Comparison of ENCODE assay signal across 8 mouse cellular contexts in genomic region chr10:82698712-82699261, GRCm38 (mm10). TPM values are rescaled to one million over a fixed set of nuclear protein-coding genes. Genes with fewer than 3 reads are reported as not detected.
DNase-seq lines count a peak whose midpoint lies in the region; ATAC-seq and TF ChIP-seq lines count a peak whose summit lies in the region.

No protein-coding gene starts in this region.

- ATAC-seq in granulocyte monocyte progenitor cell, adult 5-6 weeks (replicated peaks; ENCODE audit: poor library complexity, severe bottlenecking) = peak; percentile 58
- peak; percentile 94 for ATAC-seq in limb, embryonic 11.5 days (ENCODE audit: insufficient number of reproducible peaks, low FRiP score, low TSS enrichment, low read depth)
- peak; percentile 95 for ATAC-seq in midbrain, embryonic 13.5 days

- H3K4me3 ChIP-seq in embryonic facial prominence, embryonic 10.5 days = peak overlapping the region; percentile 71
- peak overlapping the region; percentile 96 for H3K4me3 ChIP-seq in limb, embryonic 11.5 days (ENCODE audit: low read depth, low read length)
- peak overlapping the region; percentile 93 for H3K4me3 ChIP-seq in midbrain, embryonic 13.5 days (replicated peaks)
- peak overlapping the region; percentile 99 for H3K4me3 ChIP-seq in small intestine, adult 2 months (ENCODE audit: low read depth, low read length)

- WGBS in embryonic facial prominence, embryonic 10.5 days = 1% methylated on average over 42 of the region's 42 CpGs
- WGBS in limb, embryonic 11.5 days = 2% methylated on average over 36 of the region's 42 CpGs
- under 1% methylated on average over 42 of the region's 42 CpGs for WGBS in midbrain, embryonic 13.5 days
- WGBS in small intestine, adult 2 months = under 1% methylated on average over 42 of the region's 42 CpGs

- no peaks in the 10 kb centered on the region for H3K9me3 ChIP-seq in embryonic facial prominence, embryonic 10.5 days
- no peaks in the 10 kb centered on the region for H3K9me3 ChIP-seq in limb, embryonic 11.5 days (ENCODE audit: control insufficient read depth, low read length)
- no peaks in the 10 kb centered on the region for H3K9me3 ChIP-seq in midbrain, embryonic 13.5 days

- peak; percentile 64 for TF ChIP-seq POLR2A in small intestine, adult 2 months (IDR thresholded peaks at IDR 0.05; ENCODE audit: low read depth, low read length)

- peak; percentile 87 for DNase-seq in 3134 (ENCODE audit: extremely low read depth, insufficient read length, low spot score)
- peak; percentile 96 for DNase-seq in adrenal gland, postnatal 14 days
- DNase-seq in embryonic facial prominence, embryonic 10.5 days (ENCODE audit: low spot score) = peak; percentile 92
- DNase-seq in kidney, adult 11 months = peak; percentile 82
- peak; percentile 92 for DNase-seq in limb, embryonic 11.5 days (ENCODE audit: low spot score)

- peaks cover 18% of the 10 kb centered on the region for H3K36me3 ChIP-seq in embryonic facial prominence, embryonic 10.5 days (replicated peaks)
- H3K36me3 ChIP-seq in limb, embryonic 11.5 days (ENCODE audit: control insufficient read depth, insufficient read depth, low read length) = no peaks in the 10 kb centered on the region
- H3K36me3 ChIP-seq in midbrain, embryonic 13.5 days = peaks cover 8% of the 10 kb centered on the region; the same call in 1 of the 2 replicates
- peaks cover 7% of the 10 kb centered on the region for H3K36me3 ChIP-seq in small intestine, adult 2 months (ENCODE audit: control insufficient read depth, insufficient read depth, low read length)

- H3K4me2 ChIP-seq in limb, embryonic 11.5 days (ENCODE audit: low read depth, severe bottlenecking) = peak overlapping the region; percentile 89
- H3K4me2 ChIP-seq in midbrain, embryonic 13.5 days (replicated peaks) = peak overlapping the region; percentile 89

- no peaks in the 10 kb centered on the region for H3K27me3 ChIP-seq in embryonic facial prominence, embryonic 10.5 days (replicated peaks; ENCODE audit: low read depth, poor library complexity, severe bottlenecking)
- H3K27me3 ChIP-seq in limb, embryonic 11.5 days (ENCODE audit: control insufficient read depth, insufficient read depth, low read length) = no peaks in the 10 kb centered on the region
- H3K27me3 ChIP-seq in midbrain, embryonic 13.5 days = no peaks in the 10 kb centered on the region
- H3K27me3 ChIP-seq in small intestine, adult 2 months (ENCODE audit: control insufficient read depth, insufficient read depth, low read length) = no peaks in the 10 kb centered on the region

- peak overlapping the region; percentile 78 for H3K9ac ChIP-seq in limb, embryonic 11.5 days (ENCODE audit: low read length)
- peak overlapping the region; percentile 87 for H3K9ac ChIP-seq in midbrain, embryonic 13.5 days (replicated peaks)

- peaks cover 26% of the 10 kb centered on the region for H3K4me1 ChIP-seq in embryonic facial prominence, embryonic 10.5 days
- no peaks in the 10 kb centered on the region for H3K4me1 ChIP-seq in limb, embryonic 11.5 days (ENCODE audit: control insufficient read depth, insufficient read depth, low read length)
- H3K4me1 ChIP-seq in midbrain, embryonic 13.5 days (replicated peaks) = peaks cover 15% of the 10 kb centered on the region
- peaks cover 13% of the 10 kb centered on the region for H3K4me1 ChIP-seq in small intestine, adult 2 months (ENCODE audit: control insufficient read depth, insufficient read depth, insufficient read length, low read length)

- no peak for TF ChIP-seq CTCF in small intestine, adult 2 months (IDR thresholded peaks at IDR 0.05; ENCODE audit: extremely low read depth, insufficient read length, insufficient replicate concordance, low read depth, low read length)

- peak overlapping the region; percentile 88 for H3K27ac ChIP-seq in embryonic facial prominence, embryonic 10.5 days (replicated peaks)
- no peak overlapping the region for H3K27ac ChIP-seq in limb, embryonic 11.5 days (replicated peaks; ENCODE audit: low read depth, low read length)
- H3K27ac ChIP-seq in midbrain, embryonic 13.5 days = peak overlapping the region; percentile 87
- H3K27ac ChIP-seq in small intestine, adult 2 months (ENCODE audit: insufficient read depth, low read depth, low read length) = peak overlapping the region; percentile 57

RNA-seq across cellular contexts. Expression of gene Hcfc2, which starts 2.8 kb away (rescaled TPM):
- 30.5 and 37.3 TPM in 2 replicates for total RNA-seq in adrenal gland, postnatal 14 days (2021)
- polyA plus RNA-seq in embryonic facial prominence, embryonic 10.5 days (2016; fragmentation: Nextera tagmentation; extraction: Ambion mirVana) = 24.5 and 26.6 TPM in 2 replicates
- total RNA-seq in granulocyte monocyte progenitor cell, adult 5-6 weeks (2014; fragmentation: Nextera tagmentation) = 14.8 and 31.5 TPM in 2 replicates
- total RNA-seq in granulocyte monocyte progenitor cell, adult 5-6 weeks (2017) = 19.6 and 22.1 TPM in 2 replicates
- 32.2 and 33.6 TPM in 2 replicates for polyA plus RNA-seq in limb, embryonic 11.5 days (2014; fragmentation: Nextera tagmentation; extraction: Ambion mirVana)
- polyA plus RNA-seq in midbrain, embryonic 13.5 days (2015; fragmentation: Nextera tagmentation; extraction: Ambion mirVana) = 45.9 and 46.2 TPM in 2 replicates
- 3.1 and 5.0 TPM in 2 replicates for polyA plus RNA-seq in small intestine, adult 2 months (2012; rRNA removed)

RNA-seq across cellular contexts. Expression of gene Glt8d2, which starts 8.3 kb away (rescaled TPM):
- 2.3 and 2.8 TPM in 2 replicates for total RNA-seq in adrenal gland, postnatal 14 days (2021)
- polyA plus RNA-seq in embryonic facial prominence, embryonic 10.5 days (2016; fragmentation: Nextera tagmentation; extraction: Ambion mirVana) = 3.4 and 5.2 TPM in 2 replicates
- total RNA-seq in granulocyte monocyte progenitor cell, adult 5-6 weeks (2014; fragmentation: Nextera tagmentation) = 1.6 TPM in 1 of 2 replicates, not detected in the other
- total RNA-seq in granulocyte monocyte progenitor cell, adult 5-6 weeks (2017) = 1.8 and 2.5 TPM in 2 replicates
- 5.1 and 6.2 TPM in 2 replicates for polyA plus RNA-seq in limb, embryonic 11.5 days (2014; fragmentation: Nextera tagmentation; extraction: Ambion mirVana)
- 1.3 and 1.7 TPM in 2 replicates for polyA plus RNA-seq in midbrain, embryonic 13.5 days (2015; fragmentation: Nextera tagmentation; extraction: Ambion mirVana)
- polyA plus RNA-seq in small intestine, adult 2 months (2012; rRNA removed) = 0.15 and 0.56 TPM in 2 replicates
